Mouse (Mus musculus): ENCODE measurements around the gene Aco2. TPM values are rescaled to one million over a fixed set of nuclear protein-coding genes. Genes with fewer than 3 reads are reported as not detected.
"Not testable (repeated sequence)": the region's sequence is repeated elsewhere in the genome, so short reads cannot be mapped to it uniquely, and the experiment has no call there.

Aco2 gene
- total RNA-seq, 2 experiments from 2014 or later, result 423 to 442 TPM

DNA sequence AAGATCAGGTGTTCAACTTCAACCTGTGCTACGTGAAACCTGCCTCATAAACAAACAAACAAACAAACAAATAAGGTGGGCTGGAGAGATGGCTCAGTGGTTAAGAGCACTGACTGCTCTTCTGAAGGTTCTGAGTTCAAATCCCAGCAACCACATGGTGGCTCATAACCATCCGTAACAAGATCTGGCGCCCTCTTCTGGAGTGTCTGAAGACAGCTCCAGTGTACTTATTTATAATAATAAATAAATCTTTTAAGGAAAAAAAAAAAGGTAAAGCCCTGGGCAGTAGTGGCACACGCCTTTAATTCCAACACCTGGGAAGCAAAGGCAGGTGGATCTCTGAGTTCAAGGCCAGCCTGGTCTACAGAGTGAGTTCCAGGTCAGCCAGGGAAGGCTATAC lies 36.7 kb downstream of the Aco2 start:
- intact Hi-C loops (cut with DNase I), result loop anchor here (5.0 kb wide), 2 partner anchors 36 to 76 kb away; partner anchors contain the start of genes Aco2 and Phf5a

DNA sequence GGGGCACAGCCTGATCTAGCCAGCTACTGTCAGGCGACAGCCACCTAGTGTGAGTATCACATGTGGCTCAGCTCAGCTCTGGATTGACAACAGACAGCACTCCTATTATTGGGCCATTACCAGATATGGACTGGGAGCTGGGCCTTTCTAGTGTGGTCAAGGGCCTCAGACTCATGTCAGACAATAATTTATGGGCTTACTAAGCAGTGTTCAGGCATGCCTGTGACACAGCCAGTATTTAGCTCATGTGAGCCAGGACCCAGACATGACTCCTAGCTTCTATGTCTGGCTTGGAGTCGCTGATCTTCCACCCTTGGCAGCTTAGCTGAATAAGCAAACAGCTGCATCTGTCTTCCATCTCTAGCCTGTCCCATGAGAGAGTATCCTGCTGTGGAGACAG lies 40.4 kb downstream of the Aco2 start:
- DNase-seq (ENCODE audit: low spot score in 2 of 2), result no peak
- intact Hi-C loops (cut with DNase I), result no loop called here

More for the DNA sequence above, 36.7 kb downstream of the Aco2 start:
- DNase-seq (ENCODE audit: low spot score in 2 of 2), result not testable (repeated sequence)

DNA sequence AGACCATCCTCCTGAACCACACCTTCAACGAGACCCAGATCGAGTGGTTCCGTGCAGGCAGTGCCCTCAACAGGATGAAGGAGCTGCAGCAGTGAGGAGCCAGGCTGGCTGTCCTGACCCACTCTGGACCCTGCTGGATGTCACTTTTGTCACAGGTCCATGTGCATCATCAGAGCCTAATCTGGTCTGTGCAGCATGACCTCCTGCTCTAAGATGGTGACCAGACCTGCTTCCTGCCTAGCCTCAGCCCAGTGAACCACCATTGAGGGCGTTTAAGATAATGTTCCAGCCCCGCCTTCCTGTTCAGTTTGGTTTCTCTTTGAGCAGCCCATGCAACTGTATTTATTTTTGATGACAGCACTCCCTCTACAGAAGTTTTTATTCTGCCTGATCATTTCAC lies 42.6 kb downstream of the Aco2 start:
- no peak for DNase-seq (ENCODE audit: low spot score in 2 of 2)
- intact Hi-C loops (cut with DNase I), result no loop called here

DNA sequence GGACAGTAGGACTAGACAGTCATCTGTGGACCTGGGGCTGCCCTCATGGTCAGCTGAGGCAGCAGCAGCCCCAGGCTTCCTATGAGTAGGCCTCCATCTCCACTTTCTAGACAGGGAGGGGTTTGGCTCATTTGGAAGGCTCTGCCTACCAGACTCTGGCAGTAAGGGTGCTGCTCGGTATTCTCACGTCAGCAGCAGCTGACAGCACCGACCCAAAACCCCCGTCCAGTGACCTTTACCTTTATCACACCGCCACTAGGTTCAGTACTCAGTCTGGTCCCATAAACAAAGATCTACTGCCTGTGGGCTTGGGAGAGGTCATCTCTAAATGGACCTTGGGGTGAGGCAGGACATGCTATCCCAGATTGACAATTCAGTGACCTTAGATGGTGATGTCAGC lies 43.6 kb downstream of the Aco2 start:
- intact Hi-C loops (cut with DNase I), result no loop called here
- DNase-seq (ENCODE audit: low spot score in 2 of 2), result no peak

DNA sequence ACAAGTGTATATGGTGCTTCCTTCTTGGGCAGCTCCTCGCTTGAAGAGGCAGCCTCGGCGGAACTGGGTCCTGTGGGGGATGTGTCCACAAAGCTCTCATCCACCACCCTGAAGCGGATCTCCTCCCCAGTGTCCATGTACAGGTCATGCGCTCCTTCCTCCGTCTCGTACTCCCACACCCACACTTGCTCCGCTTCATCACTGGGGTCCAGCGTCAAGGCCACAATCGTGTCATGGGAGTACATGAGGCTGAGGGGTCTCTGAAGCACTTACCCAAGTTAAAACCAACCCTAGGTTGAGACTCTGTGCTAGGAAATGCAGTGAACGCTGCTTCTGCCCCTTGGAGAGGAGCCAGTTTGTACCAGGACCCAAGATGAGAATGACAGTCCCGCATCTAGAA lies 45.1 kb downstream of the Aco2 start:
- no peak for DNase-seq (ENCODE audit: low spot score in 2 of 2)
- intact Hi-C loops (cut with DNase I), result no loop called here

DNA sequence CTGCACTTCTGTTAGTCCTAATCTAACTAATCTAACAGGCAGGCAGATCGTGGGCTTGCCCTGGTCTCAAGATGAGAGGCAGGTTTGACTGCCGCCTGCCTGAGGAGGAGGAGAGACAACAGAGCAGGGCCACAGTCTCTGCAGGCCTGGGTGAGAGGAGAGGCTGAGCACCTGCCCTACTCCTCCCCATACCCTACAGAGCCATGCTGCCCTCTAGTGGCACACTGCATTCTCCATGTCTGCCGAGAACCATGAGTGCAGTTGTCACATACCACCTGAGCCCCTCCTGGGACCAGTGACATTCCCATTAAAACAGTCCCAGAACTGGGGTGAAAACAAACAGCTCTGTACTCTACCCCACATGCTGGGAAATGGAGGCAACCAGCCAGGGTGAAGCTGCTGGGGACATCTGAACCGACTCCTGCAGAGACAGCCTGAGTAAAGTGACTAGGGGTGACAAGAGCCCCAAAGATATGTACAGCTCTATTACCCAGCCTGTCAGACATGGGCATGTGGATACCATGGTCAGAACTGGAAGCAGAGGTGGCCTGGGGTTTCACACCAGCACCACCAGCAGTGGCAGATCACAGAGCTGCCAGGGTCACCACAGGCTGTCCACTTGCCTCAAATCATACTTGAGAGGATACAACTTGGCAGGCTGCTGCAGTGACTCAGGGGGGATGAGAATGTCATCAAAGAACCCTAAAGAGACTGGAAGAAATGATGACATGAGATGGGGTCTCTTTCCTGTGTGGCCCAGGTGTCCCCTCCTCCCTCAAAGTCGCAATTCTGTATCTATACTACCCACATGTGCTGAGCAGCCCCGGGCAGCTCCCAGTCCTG lies 45.7 kb downstream of the Aco2 start:
- intact Hi-C loops (cut with DNase I), result no loop called here
- DNase-seq (ENCODE audit: low spot score in 2 of 2), result peak; percentile 62 to 71

DNA sequence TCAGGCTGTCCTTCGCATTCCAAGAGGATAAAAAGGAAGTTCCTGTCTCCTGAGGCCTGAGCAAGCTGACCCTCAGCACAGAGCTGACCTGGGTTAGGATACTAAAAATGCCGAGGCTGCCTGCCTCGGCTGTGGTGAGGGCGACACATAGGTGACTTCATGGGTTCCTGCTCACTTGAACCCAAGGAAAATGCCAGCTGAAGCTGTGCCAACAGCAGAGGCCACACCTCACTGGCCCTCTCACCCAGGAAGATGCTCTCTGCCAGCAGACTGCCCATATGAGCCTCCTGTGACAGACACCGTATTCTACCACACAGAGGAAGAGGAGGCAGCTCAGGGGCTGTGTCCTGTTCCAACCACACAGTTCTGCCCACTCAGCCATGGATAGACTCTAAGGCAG lies 47.0 kb downstream of the Aco2 start:
- DNase-seq (ENCODE audit: low spot score in 2 of 2), result no peak
- intact Hi-C loops (cut with DNase I), result no loop called here

DNA sequence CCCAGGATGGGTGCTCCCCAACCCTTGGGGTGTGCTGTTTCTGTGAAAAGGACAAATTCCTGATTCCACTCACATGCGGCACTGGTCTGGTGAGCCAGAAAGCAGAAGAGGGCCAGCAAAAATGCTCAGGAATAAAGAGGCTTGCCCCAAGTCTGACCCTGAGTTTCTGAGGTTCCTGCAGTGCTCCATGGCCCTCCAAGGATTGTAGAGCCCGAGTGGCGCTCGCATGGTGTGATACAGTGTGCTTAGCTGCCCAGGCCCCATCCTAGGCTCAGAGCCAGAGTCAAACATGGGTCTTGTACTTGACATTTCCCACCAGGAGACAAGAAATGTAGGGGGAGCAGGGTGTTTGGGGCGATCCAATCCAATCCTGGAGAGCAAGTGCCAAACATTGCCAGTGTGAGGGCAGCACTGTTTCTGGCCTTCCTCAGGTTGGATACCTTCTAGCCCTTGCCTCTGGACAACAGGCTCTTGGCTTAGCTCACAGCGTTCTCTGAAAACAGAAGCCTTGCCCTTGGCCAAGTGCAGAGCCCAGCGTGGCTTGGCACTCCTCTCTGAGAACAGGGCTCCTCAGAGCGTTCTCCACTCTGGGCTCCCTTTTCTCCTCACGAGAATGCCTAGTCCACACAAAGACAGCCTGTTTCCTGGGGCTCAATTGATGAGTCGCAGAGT lies 48.6 kb downstream of the Aco2 start:
- peak in 1 of 2 experiments; percentile 59 for DNase-seq (ENCODE audit: low spot score in 2 of 2)
- intact Hi-C loops (cut with DNase I), result loop anchor here (5.0 kb wide), 1 partner anchor 43 kb away; no protein-coding TSS in a partner anchor

DNA sequence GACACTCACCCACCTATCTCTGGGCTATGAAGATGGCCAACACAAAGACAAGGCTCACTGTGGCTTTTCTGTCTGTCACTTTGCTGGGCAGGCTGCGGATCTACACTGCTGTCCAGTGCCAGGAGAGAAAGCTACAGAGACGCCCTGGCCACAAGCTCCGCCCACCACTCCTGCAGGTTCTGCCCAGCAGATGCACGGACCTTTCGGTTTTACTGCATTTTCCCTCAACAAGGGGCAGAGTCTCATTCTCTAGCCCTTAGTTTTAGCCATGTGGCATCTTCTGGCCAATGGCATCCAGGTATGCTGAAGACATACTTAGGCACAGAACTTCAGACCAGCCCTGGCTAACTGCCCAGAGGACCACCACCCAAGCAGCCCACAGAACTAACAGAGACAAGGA lies 49.1 kb downstream of the Aco2 start:
- DNase-seq (ENCODE audit: low spot score in 2 of 2), result no peak
- intact Hi-C loops (cut with DNase I), result loop anchor here (5.0 kb wide), 1 partner anchor 44 kb away; no protein-coding TSS in a partner anchor

DNA sequence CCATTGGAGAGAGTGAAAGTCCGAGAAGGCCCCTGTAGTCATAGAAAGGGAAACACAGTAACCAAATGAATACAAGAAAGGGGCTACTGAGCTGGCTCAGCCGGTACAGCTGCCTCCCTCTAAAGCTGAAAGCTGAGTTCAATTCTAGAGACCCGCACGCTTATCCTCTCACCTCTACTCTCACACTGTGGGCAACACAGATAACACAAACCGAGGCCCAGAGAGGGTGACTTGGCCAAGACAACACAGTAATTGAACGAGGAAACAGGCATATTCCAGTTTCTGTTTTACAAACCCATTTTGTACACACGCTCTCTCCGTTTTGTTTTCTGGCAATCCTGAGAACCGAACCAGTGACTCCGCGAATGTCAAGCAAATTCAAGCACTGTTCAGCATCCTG lies 52.8 kb downstream of the Aco2 start:
- intact Hi-C loops (cut with DNase I), result loop anchor here (5.0 kb wide), 1 partner anchor 48 kb away; no protein-coding TSS in a partner anchor
- DNase-seq (ENCODE audit: low spot score in 2 of 2), result no peak

DNA sequence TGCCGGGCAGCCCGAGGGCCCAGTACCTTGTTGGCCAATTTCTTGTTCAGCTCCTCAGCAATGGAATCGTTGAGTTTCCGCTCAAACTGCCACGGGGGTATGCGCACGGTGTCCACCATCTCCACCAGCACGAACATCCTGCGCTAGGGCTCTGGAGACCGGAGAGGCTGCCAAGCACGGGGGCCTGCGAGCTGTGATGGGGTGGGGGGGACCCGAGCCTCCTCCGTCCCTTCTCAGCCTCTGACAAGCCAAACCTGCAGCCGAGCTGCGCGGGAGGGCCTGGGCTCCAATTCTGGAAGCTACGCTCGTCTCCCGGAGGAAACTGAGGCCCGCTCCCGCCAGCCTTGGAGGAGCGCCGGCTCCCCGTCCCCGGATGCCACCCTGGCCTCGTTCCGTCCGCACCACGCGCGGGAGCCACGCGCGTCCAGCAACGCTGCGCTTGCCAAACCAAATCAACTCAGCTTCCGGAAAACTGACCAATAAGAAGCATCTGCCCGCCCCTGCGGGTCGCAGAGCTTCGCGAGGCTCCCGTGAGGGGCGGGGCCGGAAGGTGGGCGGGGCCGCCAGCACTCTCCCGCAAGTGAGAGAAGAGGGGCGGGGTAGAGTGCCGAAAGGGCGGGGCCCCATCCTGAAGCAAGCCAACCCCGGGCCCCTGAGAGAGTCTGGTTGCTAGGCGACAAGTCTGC lies 53.8 kb downstream of the Aco2 start, which contains the start of gene Polr3h:
Polr3h (minus strand) TSS at position 481 of the 686 bp plus-strand sequence.
- intact Hi-C loops (cut with DNase I), result no loop called here
- DNase-seq (ENCODE audit: low spot score in 2 of 2), result peak; percentile 93 to 97

DNA sequence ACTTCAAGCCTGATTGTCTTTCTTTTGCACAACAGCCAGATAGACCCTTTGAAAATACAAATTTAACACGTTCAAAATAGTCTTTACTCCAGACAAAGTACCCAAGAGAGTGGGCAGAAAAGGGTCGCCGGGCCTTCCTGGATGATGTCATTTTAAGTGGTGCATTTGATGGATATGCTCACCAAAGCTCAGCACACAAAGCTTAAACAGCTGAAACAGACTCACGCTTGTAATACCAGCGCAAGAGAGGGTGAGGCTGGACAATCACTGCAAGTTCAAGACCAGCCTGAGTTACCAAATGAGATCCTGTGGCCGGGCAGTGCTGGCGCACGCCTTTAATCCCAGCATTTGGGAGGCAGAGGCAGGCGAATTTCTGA lies 54.3 kb downstream of the Aco2 start:
- DNase-seq (ENCODE audit: low spot score in 2 of 2), result no peak
- intact Hi-C loops (cut with DNase I), result no loop called here

DNA sequence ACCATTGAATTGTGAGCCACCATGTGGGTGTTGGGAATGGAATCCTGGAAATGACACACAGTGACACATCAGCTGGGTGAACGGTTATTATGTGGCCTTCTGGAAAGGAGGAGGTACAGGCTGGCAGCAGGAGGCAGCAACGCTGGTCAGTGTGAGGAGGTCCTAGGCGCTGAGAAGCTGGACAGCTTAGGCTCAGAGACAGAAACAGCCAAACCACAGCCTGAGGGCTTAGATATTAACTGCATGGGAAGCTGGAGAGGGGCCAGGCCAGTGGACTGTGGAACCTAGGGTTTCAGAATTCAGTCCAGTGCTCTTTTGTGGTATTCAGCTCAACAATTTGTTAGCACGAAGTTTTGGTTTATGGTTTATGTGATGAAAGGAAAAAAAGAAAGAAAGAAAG lies 55.6 kb downstream of the Aco2 start:
- intact Hi-C loops (cut with DNase I), result no loop called here
- DNase-seq (ENCODE audit: low spot score in 2 of 2), result no peak

DNA sequence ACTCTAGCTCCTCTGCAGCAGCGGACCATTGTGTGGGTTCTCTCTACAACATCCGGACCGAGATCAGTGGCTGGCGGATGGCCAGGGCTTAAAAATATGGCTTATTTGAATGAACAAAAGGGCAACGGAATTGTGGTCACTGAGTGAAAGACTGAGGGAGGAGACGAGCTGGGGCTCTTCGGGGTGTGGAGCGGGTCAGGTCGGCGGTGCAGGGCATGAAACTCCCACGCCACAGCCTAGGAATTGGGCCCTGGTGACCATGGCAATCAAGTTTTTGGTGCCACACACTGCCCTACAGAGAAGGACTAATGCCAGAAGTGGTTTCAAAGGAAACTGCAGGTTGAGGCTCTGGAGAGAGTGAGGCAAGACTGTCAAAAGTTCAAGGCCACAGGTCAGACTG lies 56.2 kb downstream of the Aco2 start:
- peak in 1 of 2 experiments; percentile 45 for DNase-seq (ENCODE audit: low spot score in 2 of 2)
- intact Hi-C loops (cut with DNase I), result no loop called here

DNA sequence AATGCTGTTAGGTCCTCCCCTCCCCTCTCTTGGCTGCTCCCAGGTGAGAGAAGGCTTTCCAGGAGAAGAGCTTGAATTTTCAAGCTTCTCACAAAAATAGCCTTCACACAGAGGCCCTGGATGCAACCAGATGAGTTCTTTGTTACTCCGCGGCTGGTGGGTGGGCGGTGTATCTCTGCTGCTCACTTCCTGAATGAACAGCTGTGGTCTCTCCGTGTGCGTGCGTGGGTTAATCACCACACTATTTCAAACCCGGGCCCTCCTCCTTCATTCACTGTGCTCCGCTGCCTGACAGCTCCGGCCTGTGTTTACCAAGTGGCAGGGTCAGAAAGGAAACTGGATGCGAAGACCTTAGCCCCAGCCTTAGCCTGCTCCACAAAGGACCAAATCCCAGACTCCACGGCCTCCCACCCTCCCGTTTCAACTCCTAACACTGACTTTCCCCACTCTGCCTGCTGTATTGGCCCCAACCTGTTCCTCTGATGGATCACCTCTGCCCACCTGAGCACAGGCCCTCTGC lies 60.9 kb downstream of the Aco2 start:
- intact Hi-C loops (cut with DNase I), result no loop called here
- peak; percentile 78 to 93 for DNase-seq (ENCODE audit: low spot score in 2 of 2)

DNA sequence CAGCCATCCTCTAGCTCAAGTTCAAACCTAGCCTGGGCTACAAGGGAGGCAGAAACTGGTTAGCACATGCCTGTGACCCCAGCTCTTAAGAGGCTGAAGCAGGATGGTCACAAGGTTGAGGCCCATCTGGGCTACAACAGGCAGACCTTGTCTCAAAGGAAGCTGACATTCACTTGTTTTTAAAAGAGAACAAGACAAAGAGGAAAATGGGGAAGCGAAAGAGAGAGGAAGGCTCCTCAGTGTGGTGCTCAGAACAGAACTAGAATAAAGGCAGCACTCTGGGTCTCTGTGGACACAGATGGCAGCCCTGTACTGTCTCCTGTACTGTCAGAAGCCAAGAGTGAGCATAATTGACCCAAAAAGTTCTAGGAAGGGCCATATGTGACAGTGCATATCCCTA lies 61.9 kb downstream of the Aco2 start:
- intact Hi-C loops (cut with DNase I), result no loop called here
- DNase-seq (ENCODE audit: low spot score in 2 of 2), result no peak

DNA sequence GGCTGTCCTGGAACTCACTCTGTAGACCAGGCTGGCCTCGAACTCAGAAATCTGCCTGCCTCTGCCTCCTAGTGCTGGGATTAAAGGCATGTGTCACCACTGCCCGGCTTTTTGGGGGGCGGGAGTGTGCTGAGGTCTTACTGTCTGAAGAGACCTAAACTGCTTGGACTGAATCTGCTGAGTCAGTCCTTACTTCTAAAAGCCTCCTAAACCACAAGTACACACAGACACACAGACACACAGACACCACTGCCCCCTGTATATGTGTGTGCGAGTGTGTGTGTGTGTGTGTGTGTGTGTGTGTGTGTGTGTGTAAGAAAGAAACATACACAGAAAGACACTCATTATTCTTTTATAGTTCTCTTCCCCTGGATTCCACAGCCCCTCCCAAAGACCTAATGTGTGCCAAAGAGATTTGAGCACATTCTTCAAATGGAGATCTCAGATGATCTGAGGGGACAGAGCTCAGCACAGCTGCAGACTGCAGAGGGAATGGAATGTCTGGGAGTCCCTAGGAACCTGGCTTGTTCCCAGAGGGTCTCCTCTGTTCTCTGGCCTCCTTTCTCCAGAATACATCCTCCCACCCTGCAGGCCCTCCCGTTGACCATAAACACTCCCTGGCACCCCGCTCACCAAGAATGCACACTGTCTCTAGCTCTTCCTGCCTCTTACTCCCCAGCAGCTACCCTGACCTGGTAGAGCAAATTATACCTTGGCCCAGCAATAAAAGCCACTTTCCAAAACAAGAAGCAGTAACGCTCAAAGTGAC lies 63.9 kb downstream of the Aco2 start:
- intact Hi-C loops (cut with DNase I), result no loop called here

DNA sequence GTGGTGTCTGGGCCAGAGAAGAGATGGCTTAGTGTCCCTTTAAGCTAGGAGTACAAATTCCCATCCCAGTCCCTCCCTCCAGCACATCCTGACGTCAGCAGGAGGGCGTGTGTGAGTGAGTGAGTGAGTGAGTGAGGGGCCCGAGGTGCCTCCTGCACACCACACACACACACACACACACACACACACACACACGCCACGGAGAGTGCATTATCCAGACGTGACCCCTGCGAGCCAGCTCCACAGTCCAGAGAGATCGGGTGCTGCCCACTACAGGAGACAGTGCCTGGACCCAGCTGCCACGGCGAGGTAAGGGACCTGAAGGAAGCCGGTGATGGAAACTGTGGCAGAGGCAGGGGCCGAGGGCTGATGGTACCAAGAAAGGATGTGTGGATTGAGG lies 64.6 kb downstream of the Aco2 start, which contains the start of gene Csdc2:
Csdc2 (plus strand) TSS at position 81 of the 400 bp plus-strand sequence.
- DNase-seq (ENCODE audit: low spot score in 2 of 2), result peak; percentile 69 to 79
- intact Hi-C loops (cut with DNase I), result no loop called here

More for the DNA sequence above, 63.9 kb downstream of the Aco2 start:
- DNase-seq (ENCODE audit: low spot score in 2 of 2), result no peak

Data from left cerebral cortex, postnatal 25 days (tissue).